Mouse (Mus musculus) thymus, adult 2 months (tissue): ENCODE results near the gene Wdr78.

Experiments
- CTCF ChIP-seq: fragments of 200-500 bp; IDR thresholded peaks from 2 replicates; pipeline ENCODE4 v1.5.1; 2012; ENCODE audit warnings: mild to moderate bottlenecking, control low read depth, low read length, moderate library complexity, borderline replicate concordance; ENCODE audit not compliant: control insufficient read depth, poor library complexity, insufficient read depth; ENCODE audit errors: extremely low read depth
- POLR2A ChIP-seq: fragments of 200-500 bp; IDR thresholded peaks from 2 replicates; pipeline ENCODE4 v1.6.1; 2012; ENCODE audit warnings: mild to moderate bottlenecking, low read length, control low read depth, moderate library complexity; ENCODE audit not compliant: control insufficient read depth, poor library complexity, insufficient read depth; ENCODE audit errors: extremely low read depth

- TF ChIP-seq CTCF = no peak
- no peak for TF ChIP-seq POLR2A
These were observed 87.7 kb downstream of the Wdr78 start, which contains the start of gene Insl5 for GRCm38 (mm10) chr4:103026621-103027020.
